Mouse (Mus musculus) C2C12 (cell line): Measurements from ENCODE around the gene Sept4.

Source experiments
- CTCF ChIP-seq: IDR thresholded peaks from one replicate; pipeline ENCODE4 v1.5.1; 2011; ENCODE audit not compliant: control insufficient read depth, insufficient read depth, insufficient read length
- MAX ChIP-seq: IDR thresholded peaks from one replicate; pipeline ENCODE4 v1.6.1; 2011; ENCODE audit warnings: mild to moderate bottlenecking, control low read depth
- MYOD1 ChIP-seq: IDR thresholded peaks from one replicate; pipeline ENCODE4 v1.6.1; 2011; ENCODE audit warnings: low read depth; ENCODE audit not compliant: control insufficient read depth, insufficient read length
- USF1 ChIP-seq: IDR thresholded peaks from one replicate; pipeline ENCODE4 v1.6.1; 2011; ENCODE audit warnings: low read depth, mild to moderate bottlenecking, control low read depth, moderate library complexity

- TF ChIP-seq CTCF (no peak), MYOD1 (no peak), USF1 (no peak), MAX (no peak)
Measured at GRCm38 (mm10) chr11:87617606-87618005, 48.9 kb downstream of the Sept4 start.
